Mouse (Mus musculus) heart, adult 2 months (tissue): Measurements from ENCODE around the gene Wdr37. TPM values are rescaled to one million over a fixed set of nuclear protein-coding genes. Genes with fewer than 3 reads are reported as not detected.

ENCODE experiments used
- DNase-seq, 2 experiments: peaks; one replicate each; pipeline ENCODE4 v3.0.0; 2021
- H3K27ac ChIP-seq: fragments of 200-600 bp; 2 replicates; pipeline ENCODE4 v1.8.1; 2022
- H3K27me3 ChIP-seq: fragments of 200-500 bp; 2 replicates; pipeline ENCODE4 v1.6.1; 2012; ENCODE audit warnings: mild to moderate bottlenecking, low read length, inconsistent platforms, mixed read lengths; ENCODE audit not compliant: control insufficient read depth, insufficient read depth
- H3K36me3 ChIP-seq: fragments of 200-500 bp; 2 replicates; pipeline ENCODE4 v1.6.1; 2012; ENCODE audit warnings: low read length, inconsistent platforms; ENCODE audit not compliant: control insufficient read depth, insufficient read depth
- H3K4me1 ChIP-seq: fragments of 200-500 bp; 2 replicates; pipeline ENCODE4 v1.6.1; 2011; ENCODE audit warnings: low read length; ENCODE audit not compliant: control insufficient read depth, insufficient read depth
- H3K4me3 ChIP-seq: fragments of 200-600 bp; 2 replicates; pipeline ENCODE4 v1.8.1; 2022
- H3K79me2 ChIP-seq: fragments of 200-500 bp; replicated peaks from 2 replicates; pipeline ENCODE4 v1.6.1; 2012; ENCODE audit warnings: mild to moderate bottlenecking, inconsistent platforms, low read length, moderate library complexity, mixed read lengths; ENCODE audit not compliant: control insufficient read depth, insufficient read depth
- H3K9ac ChIP-seq: fragments of 200-500 bp; 2 replicates; pipeline ENCODE4 v1.6.1; 2012; ENCODE audit warnings: low read depth, mild to moderate bottlenecking, control low read depth, inconsistent platforms, low read length, mixed read lengths
- CTCF ChIP-seq: fragments of 200-600 bp; IDR thresholded peaks from 2 replicates; pipeline ENCODE4 v1.8.1; 2022; ENCODE audit warnings: antibody characterized with exemption, mild to moderate bottlenecking, moderate library complexity
- EP300 ChIP-seq: fragments of 200-500 bp; IDR thresholded peaks from 2 replicates; pipeline ENCODE4 v1.6.1; 2011; ENCODE audit warnings: low read depth, low read length, control low read depth; ENCODE audit not compliant: insufficient read depth
- POLR2A ChIP-seq: fragments of 200-500 bp; IDR thresholded peaks from 2 replicates; pipeline ENCODE4 v1.6.1; 2011; ENCODE audit warnings: mild to moderate bottlenecking, low read depth, low read length, control low read depth; ENCODE audit not compliant: insufficient read depth
- WGBS: fragments of 180-500 bp; shearing (Covaris S2); methylation state at CpG from one replicate; pipeline ENCODE4 v1.1.7; 2018; 5-methylcytosine and 5-hydroxymethylcytosine counted together
- intact Hi-C: fragments of 180-260 bp; cut with DNase I; formaldehyde crosslinking; loops from one replicate; pipeline ENCODE4 v1.15.1; 2025
- polyA plus RNA-seq: library from polyadenylated mRNA; depleted of rRNA; stranded (reverse); fragments of >200 nt; gene quantifications from 2 replicates; pipeline ENCODE4 v1.2.3, GENCODE M21; 2012
- total RNA-seq, 2 experiments: library from RNA; stranded (reverse); gene quantifications; 2 replicates each; pipeline ENCODE4 v1.2.3; 2021

Gene Wdr37
- total and polyA plus RNA-seq, 3 experiments, result 12.6 to 38.7 (median 33.3) TPM

GRCm38 (mm10) chr13:8838394-8838793 lies 33.3 kb downstream of the Wdr37 start:
- H3K27me3 ChIP-seq, result no peaks in the 10 kb centered on the region
- 78% methylated on average over 3 of the region's 3 CpGs for WGBS

GRCm38 (mm10) chr13:8834573-8834972 lies 37.1 kb downstream of the Wdr37 start:
- no peaks in the 10 kb centered on the region for H3K27me3 ChIP-seq
- TF ChIP-seq POLR2A, result no peak
- TF ChIP-seq CTCF, result no peak
- TF ChIP-seq EP300, result no peak
- no peak overlapping the region for H3K4me3 ChIP-seq
- peaks cover 8% of the 10 kb centered on the region for H3K4me1 ChIP-seq
- intact Hi-C loops, result no loop called here
- H3K36me3 ChIP-seq, result peaks cover 28% of the 10 kb centered on the region
- 94% methylated on average over 5 of the region's 5 CpGs for WGBS
- H3K79me2 ChIP-seq, result no peaks in the 10 kb centered on the region
- no peak overlapping the region for H3K9ac ChIP-seq
- DNase-seq, result no peak
- no peak overlapping the region for H3K27ac ChIP-seq

More at GRCm38 (mm10) chr13:8838394-8838793, 33.3 kb downstream of the Wdr37 start:
- no peak for TF ChIP-seq EP300
- no peak for TF ChIP-seq CTCF
- TF ChIP-seq POLR2A, result no peak
- no peak overlapping the region for H3K9ac ChIP-seq
- H3K4me3 ChIP-seq, result no peak overlapping the region
- peak overlapping the region; percentile 85 for H3K27ac ChIP-seq
- no peak for DNase-seq
- H3K36me3 ChIP-seq, result peaks cover 44% of the 10 kb centered on the region
- peaks cover 15% of the 10 kb centered on the region for H3K4me1 ChIP-seq
- no peaks in the 10 kb centered on the region for H3K79me2 ChIP-seq
- intact Hi-C loops, result loop anchor here (2.0 kb wide), 1 partner anchor 32 kb away; the partner anchor contains the start of gene Wdr37

- Histone ChIP-seq H3K27me3 (no peaks in the 10 kb centered on the region), H3K4me3 (no peak overlapping the region), H3K9ac (no peak overlapping the region), H3K27ac (no peak overlapping the region), H3K36me3 (peaks cover 23% of the 10 kb centered on the region), H3K79me2 (peaks cover 2% of the 10 kb centered on the region; the same call in 1 of the 2 replicates), H3K4me1 (no peaks in the 10 kb centered on the region)
- intact Hi-C loops, result no loop called here
- 83% methylated on average over 7 of the region's 7 CpGs for WGBS
- TF ChIP-seq EP300, result no peak
- TF ChIP-seq CTCF, result peak; percentile 41
- DNase-seq, result no peak
Measured at GRCm38 (mm10) chr13:8831546-8832251, 40.0 kb downstream of the Wdr37 start.

- H3K4me1 ChIP-seq, result no peaks in the 10 kb centered on the region
- DNase-seq, result no peak
- peaks cover 2% of the 10 kb centered on the region; the same call in 1 of the 2 replicates for H3K79me2 ChIP-seq
- no peak for TF ChIP-seq POLR2A
- TF ChIP-seq EP300, result no peak
- no peak for TF ChIP-seq CTCF
- H3K9ac ChIP-seq, result no peak overlapping the region
- H3K27ac ChIP-seq, result no peak overlapping the region
- H3K36me3 ChIP-seq, result peaks cover 23% of the 10 kb centered on the region
- H3K27me3 ChIP-seq, result no peaks in the 10 kb centered on the region
- intact Hi-C loops, result no loop called here
- H3K4me3 ChIP-seq, result no peak overlapping the region
Measured at GRCm38 (mm10) chr13:8830696-8831095, 41.0 kb downstream of the Wdr37 start.

- WGBS, result 72% methylated on average over 5 of the region's 5 CpGs
- Histone ChIP-seq H3K36me3 (peaks cover 23% of the 10 kb centered on the region), H3K79me2 (peaks cover 2% of the 10 kb centered on the region; the same call in 1 of the 2 replicates), H3K27me3 (no peaks in the 10 kb centered on the region), H3K27ac (no peak overlapping the region), H3K4me3 (no peak overlapping the region), H3K9ac (no peak overlapping the region), H3K4me1 (no peaks in the 10 kb centered on the region)
- no peak for DNase-seq
- intact Hi-C loops, result no loop called here
- TF ChIP-seq CTCF (no peak), EP300 (no peak), POLR2A (no peak)
Measured at GRCm38 (mm10) chr13:8829784-8830183, 41.9 kb downstream of the Wdr37 start.

GRCm38 (mm10) chr13:8828946-8829345 lies 42.8 kb downstream of the Wdr37 start:
- no peaks in the 10 kb centered on the region for H3K27me3 ChIP-seq
- peaks cover 18% of the 10 kb centered on the region for H3K36me3 ChIP-seq
- no peak overlapping the region for H3K9ac ChIP-seq
- intact Hi-C loops, result no loop called here
- DNase-seq, result no peak
- no peaks in the 10 kb centered on the region for H3K4me1 ChIP-seq
- H3K4me3 ChIP-seq, result no peak overlapping the region
- peaks cover 2% of the 10 kb centered on the region; the same call in 1 of the 2 replicates for H3K79me2 ChIP-seq
- TF ChIP-seq POLR2A, result no peak
- WGBS, result 94% methylated on average over 1 of the region's 1 CpGs
- H3K27ac ChIP-seq, result no peak overlapping the region
